Mouse (Mus musculus): Measurements from ENCODE around the gene Rpl39. TPM values are rescaled to one million over a fixed set of nuclear protein-coding genes. Genes with fewer than 3 reads are reported as not detected.
"Not testable (repeated sequence)": the region's sequence is repeated elsewhere in the genome, so short reads cannot be mapped to it uniquely, and the experiment has no call there.

The Rpl39 gene
- 100 to 1,000 TPM; 509 to 573 (median 523) TPM for total RNA-seq (2022)

GRCm38 (mm10) chrX:37084927-37085660, at the start of gene Rpl39:
TSS of gene Rpl39 (minus strand) at chrX:37085402.
- DNase-seq: peak; percentile 88

GRCm38 (mm10) chrX:37126671-37127358, 41.6 kb upstream of the Rpl39 start, which contains the start of gene Nkap:
TSS of gene Nkap (plus strand) at chrX:37126795.
- DNase-seq: peak; percentile 43

GRCm38 (mm10) chrX:37125511-37125910, 40.3 kb upstream of the Rpl39 start:
- DNase-seq: no peak

- no peak for DNase-seq
Measured at GRCm38 (mm10) chrX:37120212-37120611, 35.0 kb upstream of the Rpl39 start.

- no peak for DNase-seq
Measured at GRCm38 (mm10) chrX:37119585-37119984, 34.4 kb upstream of the Rpl39 start.

GRCm38 (mm10) chrX:37117085-37117484, 31.9 kb upstream of the Rpl39 start:
- DNase-seq: no peak

GRCm38 (mm10) chrX:37110881-37111193, 25.6 kb upstream of the Rpl39 start:
- DNase-seq: no peak

- DNase-seq: peak; percentile 94
Measured at GRCm38 (mm10) chrX:37110193-37110880, 25.1 kb upstream of the Rpl39 start, which contains the start of gene Upf3b. TSS of gene Upf3b (minus strand) at chrX:37110322.

GRCm38 (mm10) chrX:37109526-37110192, 24.5 kb upstream of the Rpl39 start:
- DNase-seq: no peak

GRCm38 (mm10) chrX:37103826-37104225, 18.6 kb upstream of the Rpl39 start:
- DNase-seq: no peak

- DNase-seq: no peak
Measured at GRCm38 (mm10) chrX:37098681-37099080, 13.5 kb upstream of the Rpl39 start.

- no peak for DNase-seq
Measured at GRCm38 (mm10) chrX:37095106-37095768, 10.0 kb upstream of the Rpl39 start.

GRCm38 (mm10) chrX:37091457-37091856, 6.3 kb upstream of the Rpl39 start:
- no peak for DNase-seq

- DNase-seq: no peak
Measured at GRCm38 (mm10) chrX:37088778-37089177, 3.6 kb upstream of the Rpl39 start.

- no peak for DNase-seq
Measured at GRCm38 (mm10) chrX:37085665-37086064, 463 bp upstream of the Rpl39 start.

- DNase-seq: no peak
Measured at GRCm38 (mm10) chrX:37084318-37084926, 780 bp downstream of the Rpl39 start.

GRCm38 (mm10) chrX:37081194-37081593, 4.0 kb downstream of the Rpl39 start:
- no peak for DNase-seq

GRCm38 (mm10) chrX:37080345-37080744, 4.9 kb downstream of the Rpl39 start:
- DNase-seq: not testable (repeated sequence)

- no peak for DNase-seq
Measured at GRCm38 (mm10) chrX:37076651-37077050, 8.6 kb downstream of the Rpl39 start.

GRCm38 (mm10) chrX:37074262-37074892, 10.8 kb downstream of the Rpl39 start:
- no peak for DNase-seq

GRCm38 (mm10) chrX:37068766-37069165, 16.4 kb downstream of the Rpl39 start:
- DNase-seq: no peak
